Mouse (Mus musculus): ENCODE results near the gene Ogfr. TPM values are rescaled to one million over a fixed set of nuclear protein-coding genes. Genes with fewer than 3 reads are reported as not detected.

Gene Ogfr
- polyA plus RNA-seq, 1 experiment from 2014 or later, result 104 TPM

GRCm38 (mm10) chr2:180562146-180562545, 26.9 kb upstream of the Ogfr start:
- Histone ChIP-seq H3K9ac (ENCODE audit: low read depth, low read length) (no peak overlapping the region), H3K27me3 (ENCODE audit: control insufficient read depth, insufficient read depth, low read length) (no peaks in the 10 kb centered on the region), H3K4me2 (replicated peaks; ENCODE audit: low read depth, low read length) (no peak overlapping the region), H3K27ac (ENCODE audit: low read depth, low read length) (no peak overlapping the region), H3K36me3 (ENCODE audit: control insufficient read depth, insufficient read depth, low read length) (no peaks in the 10 kb centered on the region), H3K4me3 (ENCODE audit: low read depth, low read length) (no peak overlapping the region), H3K4me1 (replicated peaks; ENCODE audit: control insufficient read depth, insufficient read depth, low read length) (no peaks in the 10 kb centered on the region), H3K9me3 (ENCODE audit: control insufficient read depth, low read length) (no peaks in the 10 kb centered on the region)
- no peak for DNase-seq (ENCODE audit: low spot score)
- 74% methylated on average over 5 of the region's 5 CpGs for WGBS
- ATAC-seq (ENCODE audit: low FRiP score), result no peak

GRCm38 (mm10) chr2:180563296-180563695, 25.7 kb upstream of the Ogfr start:
- Histone ChIP-seq H3K9ac (ENCODE audit: low read depth, low read length) (no peak overlapping the region), H3K4me1 (replicated peaks; ENCODE audit: control insufficient read depth, insufficient read depth, low read length) (no peaks in the 10 kb centered on the region), H3K4me3 (ENCODE audit: low read depth, low read length) (no peak overlapping the region), H3K27me3 (ENCODE audit: control insufficient read depth, insufficient read depth, low read length) (no peaks in the 10 kb centered on the region), H3K36me3 (ENCODE audit: control insufficient read depth, insufficient read depth, low read length) (no peaks in the 10 kb centered on the region), H3K4me2 (replicated peaks; ENCODE audit: low read depth, low read length) (no peak overlapping the region), H3K27ac (ENCODE audit: low read depth, low read length) (no peak overlapping the region), H3K9me3 (ENCODE audit: control insufficient read depth, low read length) (no peaks in the 10 kb centered on the region)
- WGBS, result 65% methylated on average over 6 of the region's 6 CpGs
- ATAC-seq (ENCODE audit: low FRiP score) (no peak), DNase-seq (ENCODE audit: low spot score) (no peak)

GRCm38 (mm10) chr2:180563841-180564240, 25.2 kb upstream of the Ogfr start:
- ATAC-seq (ENCODE audit: low FRiP score), result 0 out of 2 replicates have a peak, but pooled peaks have one; percentile 38
- H3K27ac ChIP-seq (ENCODE audit: low read depth, low read length), result no peak overlapping the region
- WGBS, result 44% methylated on average over 5 of the region's 5 CpGs

GRCm38 (mm10) chr2:180566240-180566913, 22.7 kb upstream of the Ogfr start:
- Histone ChIP-seq H3K9ac (ENCODE audit: low read depth, low read length) (no peak overlapping the region), H3K4me1 (replicated peaks; ENCODE audit: control insufficient read depth, insufficient read depth, low read length) (no peaks in the 10 kb centered on the region), H3K36me3 (ENCODE audit: control insufficient read depth, insufficient read depth, low read length) (no peaks in the 10 kb centered on the region), H3K4me2 (replicated peaks; ENCODE audit: low read depth, low read length) (no peak overlapping the region), H3K27ac (ENCODE audit: low read depth, low read length) (no peak overlapping the region), H3K27me3 (ENCODE audit: control insufficient read depth, insufficient read depth, low read length) (no peaks in the 10 kb centered on the region), H3K9me3 (ENCODE audit: control insufficient read depth, low read length) (no peaks in the 10 kb centered on the region), H3K4me3 (ENCODE audit: low read depth, low read length) (no peak overlapping the region)
- DNase-seq (ENCODE audit: low spot score) (peak; percentile 83), ATAC-seq (ENCODE audit: low FRiP score) (no peak)
- 39% methylated on average over 13 of the region's 13 CpGs for WGBS

More at GRCm38 (mm10) chr2:180563841-180564240, 25.2 kb upstream of the Ogfr start:
- DNase-seq (ENCODE audit: low spot score), result peak; percentile 18
- H3K36me3 ChIP-seq (ENCODE audit: control insufficient read depth, insufficient read depth, low read length), result no peaks in the 10 kb centered on the region
- no peaks in the 10 kb centered on the region for H3K27me3 ChIP-seq (ENCODE audit: control insufficient read depth, insufficient read depth, low read length)
- no peak overlapping the region for H3K4me3 ChIP-seq (ENCODE audit: low read depth, low read length)
- no peak overlapping the region for H3K9ac ChIP-seq (ENCODE audit: low read depth, low read length)
- no peaks in the 10 kb centered on the region for H3K9me3 ChIP-seq (ENCODE audit: control insufficient read depth, low read length)
- H3K4me1 ChIP-seq (replicated peaks; ENCODE audit: control insufficient read depth, insufficient read depth, low read length), result no peaks in the 10 kb centered on the region
- H3K4me2 ChIP-seq (replicated peaks; ENCODE audit: low read depth, low read length), result no peak overlapping the region

- Histone ChIP-seq H3K4me3 (ENCODE audit: low read depth, low read length) (no peak overlapping the region), H3K36me3 (ENCODE audit: control insufficient read depth, insufficient read depth, low read length) (no peaks in the 10 kb centered on the region), H3K9ac (ENCODE audit: low read depth, low read length) (no peak overlapping the region), H3K9me3 (ENCODE audit: control insufficient read depth, low read length) (no peaks in the 10 kb centered on the region), H3K4me2 (replicated peaks; ENCODE audit: low read depth, low read length) (no peak overlapping the region), H3K27me3 (ENCODE audit: control insufficient read depth, insufficient read depth, low read length) (no peaks in the 10 kb centered on the region), H3K4me1 (replicated peaks; ENCODE audit: control insufficient read depth, insufficient read depth, low read length) (no peaks in the 10 kb centered on the region), H3K27ac (ENCODE audit: low read depth, low read length) (no peak overlapping the region)
- no peak for ATAC-seq (ENCODE audit: low FRiP score)
- 57% methylated on average over 3 of the region's 3 CpGs for WGBS
- DNase-seq (ENCODE audit: low spot score), result no peak
Measured at GRCm38 (mm10) chr2:180569028-180569643, 19.9 kb upstream of the Ogfr start.

GRCm38 (mm10) chr2:180576482-180576881, 12.6 kb upstream of the Ogfr start:
- no peak overlapping the region for H3K27ac ChIP-seq (ENCODE audit: low read depth, low read length)
- 40% methylated on average over 4 of the region's 4 CpGs for WGBS
- ATAC-seq (ENCODE audit: low FRiP score), result no peak

GRCm38 (mm10) chr2:180578686-180579085, 10.4 kb upstream of the Ogfr start:
- H3K4me1 ChIP-seq (replicated peaks; ENCODE audit: control insufficient read depth, insufficient read depth, low read length), result peaks cover 5% of the 10 kb centered on the region
- no peak overlapping the region for H3K4me2 ChIP-seq (replicated peaks; ENCODE audit: low read depth, low read length)
- H3K4me3 ChIP-seq (ENCODE audit: low read depth, low read length), result no peak overlapping the region
- no peaks in the 10 kb centered on the region for H3K27me3 ChIP-seq (ENCODE audit: control insufficient read depth, insufficient read depth, low read length)
- no peak overlapping the region for H3K27ac ChIP-seq (ENCODE audit: low read depth, low read length)
- no peaks in the 10 kb centered on the region for H3K36me3 ChIP-seq (ENCODE audit: control insufficient read depth, insufficient read depth, low read length)
- ATAC-seq (ENCODE audit: low FRiP score), result no peak
- no peaks in the 10 kb centered on the region for H3K9me3 ChIP-seq (ENCODE audit: control insufficient read depth, low read length)
- 9% methylated on average over 3 of the region's 3 CpGs for WGBS
- DNase-seq (ENCODE audit: low spot score), result peak; percentile 88
- no peak overlapping the region for H3K9ac ChIP-seq (ENCODE audit: low read depth, low read length)

More at GRCm38 (mm10) chr2:180576482-180576881, 12.6 kb upstream of the Ogfr start:
- no peaks in the 10 kb centered on the region for H3K27me3 ChIP-seq (ENCODE audit: control insufficient read depth, insufficient read depth, low read length)
- H3K4me3 ChIP-seq (ENCODE audit: low read depth, low read length), result no peak overlapping the region
- no peak overlapping the region for H3K9ac ChIP-seq (ENCODE audit: low read depth, low read length)
- H3K4me2 ChIP-seq (replicated peaks; ENCODE audit: low read depth, low read length), result no peak overlapping the region
- H3K4me1 ChIP-seq (replicated peaks; ENCODE audit: control insufficient read depth, insufficient read depth, low read length), result no peaks in the 10 kb centered on the region
- no peaks in the 10 kb centered on the region for H3K36me3 ChIP-seq (ENCODE audit: control insufficient read depth, insufficient read depth, low read length)
- no peak for DNase-seq (ENCODE audit: low spot score)
- H3K9me3 ChIP-seq (ENCODE audit: control insufficient read depth, low read length), result no peaks in the 10 kb centered on the region

- Histone ChIP-seq H3K36me3 (ENCODE audit: control insufficient read depth, insufficient read depth, low read length) (0 out of 2 replicates have a peak, but pooled peaks cover 5% of the 10 kb centered on the region), H3K27ac (ENCODE audit: low read depth, low read length) (no peak within 1 kb of the TSS), H3K9ac (ENCODE audit: low read depth, low read length) (no peak within 1 kb of the TSS), H3K4me2 (replicated peaks; ENCODE audit: low read depth, low read length) (no peak within 1 kb of the TSS), H3K9me3 (ENCODE audit: control insufficient read depth, low read length) (no peaks in the 10 kb centered on the region), H3K27me3 (ENCODE audit: control insufficient read depth, insufficient read depth, low read length) (no peaks in the 10 kb centered on the region), H3K4me3 (ENCODE audit: low read depth, low read length) (no peak within 1 kb of the TSS), H3K4me1 (replicated peaks; ENCODE audit: control insufficient read depth, insufficient read depth, low read length) (peaks cover 5% of the 10 kb centered on the region)
- no peak for ATAC-seq (ENCODE audit: low FRiP score)
- 85% methylated on average over 3 of the region's 3 CpGs for WGBS
- no peak for DNase-seq (ENCODE audit: low spot score)
Measured at GRCm38 (mm10) chr2:180581002-180581401, 8.0 kb upstream of the Ogfr start, which contains the start of gene Mrgbp. Mrgbp (plus strand) TSS chr2:180581304.

Measured in hindbrain, embryonic 11.5 days (tissue).